ENCODE assay signal across 11 mouse cellular contexts in the genomic region with DNA sequence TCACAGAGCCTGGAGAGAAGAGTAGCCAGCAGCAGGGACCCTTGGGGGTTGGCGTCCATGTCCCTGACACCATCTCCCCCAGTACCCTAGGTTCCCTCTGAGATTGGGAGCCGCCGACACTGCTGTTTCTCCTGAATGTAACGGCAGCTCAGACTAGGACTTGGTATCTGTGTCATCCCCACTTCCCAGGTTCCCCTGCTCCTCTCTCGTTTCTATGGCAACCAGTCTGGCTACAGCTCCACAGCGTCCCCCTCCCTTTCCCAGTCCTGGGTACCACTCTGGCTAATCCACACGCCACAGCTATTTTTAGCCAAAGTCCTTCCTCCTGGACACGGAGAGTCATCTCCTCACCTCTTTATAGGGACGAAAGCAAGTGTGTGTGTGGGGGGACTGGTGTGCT. TPM values are rescaled to one million over a fixed set of nuclear protein-coding genes. Genes with fewer than 3 reads are reported as not detected.
DNase-seq lines count a peak whose midpoint lies in the region; ATAC-seq lines count a peak whose summit lies in the region.
"Had no signal": no experiment of that assay in that cellular context is flagged by ENCODE, and none has a peak within 500 bp of the region (broad histone marks: within the 10 kb centered on the region; RNA-seq: fewer than 3 reads in every experiment).

A gene (minus strand): TSS at position 188 of the 400 bp plus-strand sequence.

- H3K27me3 ChIP-seq in hindbrain, embryonic 11.5 days (ENCODE audit: control insufficient read depth, insufficient read depth, low read length) = peaks cover 32% of the 10 kb centered on the region
- H3K27me3 ChIP-seq in limb, embryonic 10.5 days (ENCODE audit: low read depth, poor library complexity, severe bottlenecking) = peaks cover 92% of the 10 kb centered on the region
- peaks cover 96% of the 10 kb centered on the region for H3K27me3 ChIP-seq in heart, embryonic 12.5 days (replicated peaks)

- no peak within 1 kb of the TSS; the same call in 1 of the 2 replicates for H3K4me3 ChIP-seq in hindbrain, embryonic 11.5 days (ENCODE audit: low read depth, low read length)
- no peak within 1 kb of the TSS for H3K4me3 ChIP-seq in limb, embryonic 10.5 days
- H3K4me3 ChIP-seq in heart, embryonic 12.5 days = no peak within 1 kb of the TSS
- H3K4me3 ChIP-seq: heart, adult 2 months; limb, embryonic 15.5 days; myocyte had no signal

- no peaks in the 10 kb centered on the region for H3K36me3 ChIP-seq in hindbrain, embryonic 11.5 days (ENCODE audit: control insufficient read depth, insufficient read depth, low read length)
- H3K36me3 ChIP-seq in limb, embryonic 10.5 days = no peaks in the 10 kb centered on the region
- no peaks in the 10 kb centered on the region for H3K36me3 ChIP-seq in heart, embryonic 12.5 days
- H3K36me3 ChIP-seq: limb, embryonic 15.5 days had no signal

- H3K9ac ChIP-seq in hindbrain, embryonic 11.5 days (ENCODE audit: low read depth, low read length) = peak within 1 kb of the TSS; percentile 12; the same call in 1 of the 2 replicates
- no peak within 1 kb of the TSS for H3K9ac ChIP-seq in heart, embryonic 12.5 days
- H3K9ac ChIP-seq: limb, embryonic 15.5 days had no signal

- no peak within 1 kb of the TSS; the same call in 1 of the 2 replicates for H3K4me2 ChIP-seq in hindbrain, embryonic 11.5 days (replicated peaks; ENCODE audit: low read depth, low read length)
- H3K4me2 ChIP-seq in heart, embryonic 12.5 days = no peak within 1 kb of the TSS
- H3K4me2 ChIP-seq: limb, embryonic 15.5 days had no signal

- no peak within 1 kb of the TSS for H3K27ac ChIP-seq in hindbrain, embryonic 11.5 days (ENCODE audit: low read depth, low read length)
- no peak within 1 kb of the TSS for H3K27ac ChIP-seq in limb, embryonic 10.5 days
- no peak within 1 kb of the TSS for H3K27ac ChIP-seq in heart, embryonic 12.5 days (ENCODE audit: poor library complexity, severe bottlenecking)
- H3K27ac ChIP-seq: heart, adult 2 months; limb, embryonic 15.5 days had no signal

- peaks cover 6% of the 10 kb centered on the region for H3K4me1 ChIP-seq in hindbrain, embryonic 11.5 days (replicated peaks; ENCODE audit: control insufficient read depth, insufficient read depth, low read length)
- H3K4me1 ChIP-seq in limb, embryonic 10.5 days = peaks cover 9% of the 10 kb centered on the region
- H3K4me1 ChIP-seq in heart, embryonic 12.5 days (replicated peaks) = peaks cover 10% of the 10 kb centered on the region

- peak; percentile 80 to 86 for DNase-seq in left cerebral cortex, adult 18-20 months (ENCODE audit: low spot score in 2 of 2)
- no peak for DNase-seq in left cerebral cortex, adult 11 months (ENCODE audit: low spot score)
- DNase-seq in hindbrain, embryonic 11.5 days (ENCODE audit: low spot score) = peak; percentile 61
- DNase-seq in limb, embryonic 10.5 days (ENCODE audit: low spot score) = peak; percentile 29
- peak; percentile 74 to 92 for DNase-seq in right cerebral cortex, postnatal 36 days (ENCODE audit: low spot score in 2 of 2)
- DNase-seq in lung, postnatal 4 days = no peak
- DNase-seq in urinary bladder, adult 18-20 months (ENCODE audit: low spot score in 2 of 2) = no peak
- DNase-seq: heart, adult 2 months had no signal

- 22% methylated on average over 9 of the region's 9 CpGs for WGBS in hindbrain, embryonic 11.5 days
- WGBS in limb, embryonic 10.5 days = 43% methylated on average over 9 of the region's 9 CpGs
- 20% methylated on average over 9 of the region's 9 CpGs for WGBS in heart, embryonic 12.5 days

- peak; percentile 67 for ATAC-seq in hindbrain, embryonic 11.5 days (ENCODE audit: low FRiP score)
- no peak for ATAC-seq in heart, embryonic 12.5 days (ENCODE audit: insufficient number of reproducible peaks, low FRiP score)

- no peaks in the 10 kb centered on the region for H3K9me3 ChIP-seq in hindbrain, embryonic 11.5 days (ENCODE audit: control insufficient read depth, low read length)
- H3K9me3 ChIP-seq in limb, embryonic 10.5 days (replicated peaks) = no peaks in the 10 kb centered on the region
- no peaks in the 10 kb centered on the region for H3K9me3 ChIP-seq in heart, embryonic 12.5 days (replicated peaks)
- H3K9me3 ChIP-seq: limb, embryonic 15.5 days had no signal

RNA-seq across cellular contexts. Expression of the gene that starts here (rescaled TPM):
- 100 to 1,000 TPM; 132 to 133 TPM for total RNA-seq in left cerebral cortex, adult 18-20 months (2021)
- polyA plus RNA-seq in hindbrain, embryonic 11.5 days (2014; fragmentation: Nextera tagmentation; extraction: Ambion mirVana) = 0.17 and 0.46 TPM in 2 replicates
- 0.10 TPM in 1 of 2 replicates, not detected in the other for polyA plus RNA-seq in limb, embryonic 10.5 days (2016; fragmentation: Nextera tagmentation; extraction: Ambion mirVana)
- not detected in 2 replicates for polyA plus RNA-seq in heart, embryonic 12.5 days (2016; fragmentation: Nextera tagmentation; extraction: Ambion mirVana)
- total RNA-seq: heart, adult 2 months had no signal

Comparison
In these comparisons a context has a peak if more than half of its experiments do, and no peak if none do; other contexts are left out.
1. DNase-seq: peak in left cerebral cortex, adult 18-20 months (2 of 2) and right cerebral cortex, postnatal 36 days (2 of 2); none in left cerebral cortex, adult 11 months (single experiment), lung, postnatal 4 days (0 of 2) and urinary bladder, adult 18-20 months (0 of 2).
2. Peak in DNase-seq, ATAC-seq and H3K9ac ChIP-seq in hindbrain, embryonic 11.5 days; RNA of the gene not detected or under 1 TPM.
3. Peak in DNase-seq in limb, embryonic 10.5 days; RNA of the gene not detected or under 1 TPM.